ENCODE assay signal across 10 mouse cellular contexts in genomic region chr12:75177646-75178030, GRCm38 (mm10). TPM values are rescaled to one million over a fixed set of nuclear protein-coding genes. Genes with fewer than 3 reads are reported as not detected.
DNase-seq lines count a peak whose midpoint lies in the region; ATAC-seq and TF ChIP-seq lines count a peak whose summit lies in the region.
"Had no signal": no experiment of that assay in that cellular context is flagged by ENCODE, and none has a peak within 500 bp of the region (broad histone marks: within the 10 kb centered on the region; RNA-seq: fewer than 3 reads in every experiment).

No protein-coding gene starts in this region.

- intact Hi-C loops in heart, postnatal 14 days (cut with DNase I), result no loop called here

- 0 out of 2 replicates have a peak overlapping the region, but pooled peaks have one; percentile 22 for H3K4me3 ChIP-seq in heart, postnatal 0 days (ENCODE audit: low read depth, low read length)
- H3K4me3 ChIP-seq in forebrain, embryonic 13.5 days, result peak overlapping the region; percentile 67
- peak overlapping the region; percentile 44 for H3K4me3 ChIP-seq in limb, embryonic 15.5 days

- no peak overlapping the region for H3K9ac ChIP-seq in heart, postnatal 0 days (replicated peaks; ENCODE audit: low read depth, low read length)
- peak overlapping the region; percentile 69 for H3K9ac ChIP-seq in forebrain, embryonic 13.5 days
- H3K9ac ChIP-seq in limb, embryonic 15.5 days, result no peak overlapping the region

- H3K36me3 ChIP-seq in heart, postnatal 0 days (replicated peaks; ENCODE audit: control insufficient read depth, insufficient read depth, low read length), result no peaks in the 10 kb centered on the region
- no peaks in the 10 kb centered on the region for H3K36me3 ChIP-seq in forebrain, embryonic 13.5 days (ENCODE audit: poor library complexity, severe bottlenecking)
- no peaks in the 10 kb centered on the region for H3K36me3 ChIP-seq in limb, embryonic 15.5 days
- H3K36me3 ChIP-seq: G1E had no signal

- DNase-seq in heart, postnatal 0 days (ENCODE audit: low spot score), result no peak
- no peak for DNase-seq in heart, postnatal 14 days
- DNase-seq in R1 (ENCODE audit: low read depth, low spot score), result peak; percentile 4
- no peak for DNase-seq in thymus, postnatal 14 days
- DNase-seq in Muller cell, postnatal 12 days (ENCODE audit: inconsistent ontology term), result no peak

- no peak for TF ChIP-seq EP300 in heart, postnatal 0 days (IDR thresholded peaks at IDR 0.05; ENCODE audit: low read depth)

- peaks cover 49% of the 10 kb centered on the region for H3K27me3 ChIP-seq in heart, postnatal 0 days (ENCODE audit: control insufficient read depth, insufficient read depth, low read length)
- 0 out of 2 replicates have a peak, but pooled peaks cover 3% of the 10 kb centered on the region for H3K27me3 ChIP-seq in forebrain, embryonic 13.5 days
- peaks cover 63% of the 10 kb centered on the region for H3K27me3 ChIP-seq in limb, embryonic 15.5 days

- TF ChIP-seq CTCF in heart, postnatal 0 days (IDR thresholded peaks at IDR 0.05; ENCODE audit: low read depth), result no peak

- ATAC-seq in heart, postnatal 0 days (ENCODE audit: insufficient read depth, low read depth), result no peak
- ATAC-seq in forebrain, embryonic 13.5 days, result peak; percentile 26
- ATAC-seq in limb, embryonic 15.5 days (ENCODE audit: insufficient number of reproducible peaks, low FRiP score, low TSS enrichment, low read depth), result no peak
- no peak for ATAC-seq in granulocyte monocyte progenitor cell, adult 5-6 weeks (replicated peaks; ENCODE audit: poor library complexity, severe bottlenecking)

- 5% methylated on average over 13 of the region's 13 CpGs for WGBS in heart, postnatal 0 days
- WGBS in forebrain, embryonic 13.5 days, result 0% methylated on average over 13 of the region's 13 CpGs
- 2% methylated on average over 13 of the region's 13 CpGs for WGBS in limb, embryonic 15.5 days

- H3K9me3 ChIP-seq in heart, postnatal 0 days (replicated peaks; ENCODE audit: control insufficient read depth, low read length), result no peaks in the 10 kb centered on the region
- H3K9me3 ChIP-seq in forebrain, embryonic 13.5 days (replicated peaks), result no peaks in the 10 kb centered on the region
- H3K9me3 ChIP-seq in limb, embryonic 15.5 days, result no peaks in the 10 kb centered on the region
- H3K9me3 ChIP-seq: G1E had no signal

- no peaks in the 10 kb centered on the region for H3K4me1 ChIP-seq in heart, postnatal 0 days (ENCODE audit: control insufficient read depth, insufficient read depth)
- H3K4me1 ChIP-seq in forebrain, embryonic 13.5 days, result peaks cover 30% of the 10 kb centered on the region
- H3K4me1 ChIP-seq in limb, embryonic 15.5 days, result peaks cover 22% of the 10 kb centered on the region

- no peak overlapping the region for H3K4me2 ChIP-seq in heart, postnatal 0 days (ENCODE audit: low read depth, low read length)
- H3K4me2 ChIP-seq in forebrain, embryonic 13.5 days, result peak overlapping the region; percentile 81
- peak overlapping the region; percentile 77 for H3K4me2 ChIP-seq in limb, embryonic 15.5 days

- H3K27ac ChIP-seq in heart, postnatal 0 days (ENCODE audit: low read depth), result no peak overlapping the region
- peak overlapping the region; percentile 87 for H3K27ac ChIP-seq in forebrain, embryonic 13.5 days
- H3K27ac ChIP-seq in limb, embryonic 15.5 days, result no peak overlapping the region

RNA-seq across cellular contexts. Expression of gene Kcnh5, which starts 0.5 kb away (rescaled TPM):
- total RNA-seq in heart, postnatal 0 days (2014; rRNA removed; ENCODE audit: low replicate concordance), result not detected in 2 replicates
- not detected in 2 replicates for polyA plus RNA-seq in heart, postnatal 0 days (2015; fragmentation: Nextera tagmentation; extraction: Ambion mirVana)
- not detected for total RNA-seq in heart, postnatal 14 days (2021)
- polyA plus RNA-seq in forebrain, embryonic 13.5 days (2015; fragmentation: Nextera tagmentation; extraction: Ambion mirVana), result 1.7 and 1.9 TPM in 2 replicates
- 0.66 and 0.92 TPM in 2 replicates for polyA plus RNA-seq in limb, embryonic 15.5 days (2015; fragmentation: Nextera tagmentation; extraction: Ambion mirVana)
- total RNA-seq in granulocyte monocyte progenitor cell, adult 5-6 weeks (2014; fragmentation: Nextera tagmentation), result 0.41 TPM in 1 of 2 replicates, not detected in the other
- total RNA-seq in granulocyte monocyte progenitor cell, adult 5-6 weeks (2017), result not detected in 2 replicates
- total RNA-seq: common myeloid progenitor, adult 5-6 weeks; G1E had no signal
- polyA plus RNA-seq: G1E had no signal
